Mouse (Mus musculus) hindbrain, embryonic 10.5 days (tissue): ENCODE measurements at regions not wholly inside any gene's neighbourhood (a gene's known extent, or its start where the extent isn't known, plus 50 kb on each side); places are given as distances from the start of the nearest gene placed in this dataset.

Source experiments
- DNase-seq: peaks from one replicate; pipeline ENCODE4 v3.0.0-alpha.2; 2017; ENCODE audit warnings: low spot score
- H3K27ac ChIP-seq: fragments of 300-500 bp; sonication (generic); 2 replicates; pipeline ENCODE4 v1.5.1; 2016; ENCODE audit warnings: mild to moderate bottlenecking, moderate library complexity
- H3K27me3 ChIP-seq: fragments of 300-500 bp; sonication (generic); 2 replicates; pipeline ENCODE4 v1.6.1; 2016; ENCODE audit warnings: mild to moderate bottlenecking; ENCODE audit not compliant: poor library complexity, insufficient read depth, severe bottlenecking
- H3K36me3 ChIP-seq: fragments of 300-500 bp; sonication (generic); 2 replicates; pipeline ENCODE4 v1.6.1; 2016; ENCODE audit warnings: mild to moderate bottlenecking, moderate library complexity
- H3K4me1 ChIP-seq: fragments of 300-500 bp; sonication (generic); replicated peaks from 2 replicates; pipeline ENCODE4 v1.6.1; 2016; ENCODE audit warnings: mild to moderate bottlenecking
- H3K4me3 ChIP-seq: fragments of 300-500 bp; sonication (generic); 2 replicates; pipeline ENCODE4 v1.5.1; 2016; ENCODE audit warnings: mild to moderate bottlenecking, moderate library complexity
- H3K9me3 ChIP-seq: fragments of 300-500 bp; sonication (generic); 2 replicates; pipeline ENCODE4 v1.6.1; 2016; ENCODE audit warnings: mild to moderate bottlenecking, moderate library complexity
- WGBS: fragments of 180-500 bp; shearing (Covaris S2); methylation state at CpG from one replicate; pipeline ENCODE4 v1.1.7; 2016; 5-methylcytosine and 5-hydroxymethylcytosine counted together

DNA sequence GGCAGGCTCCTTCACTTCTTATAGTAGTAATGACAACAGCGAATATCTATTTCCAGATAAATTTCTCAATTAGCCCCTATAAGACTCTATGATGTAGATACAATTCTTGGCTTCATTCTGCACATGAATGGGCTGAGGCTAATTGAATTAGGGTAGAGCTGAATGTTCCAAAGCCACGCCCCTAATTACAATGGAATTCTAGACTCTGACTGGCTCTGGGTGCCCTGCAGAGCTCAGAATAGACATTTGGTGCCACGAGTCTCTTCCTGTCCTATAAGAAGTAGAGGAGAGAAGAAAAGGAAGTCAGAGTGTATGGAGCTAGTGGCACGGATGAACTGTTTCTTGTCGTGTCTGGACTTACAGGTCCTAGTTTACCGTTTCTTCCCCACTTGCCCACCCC is 449.8 kb downstream of the 1810013L24Rik start:
- DNase-seq = no peak
- H3K27me3 ChIP-seq = no peaks in the 10 kb centered on the region
- no peaks in the 10 kb centered on the region for H3K36me3 ChIP-seq
- no peak overlapping the region for H3K4me3 ChIP-seq
- peak overlapping the region; percentile 80 for H3K27ac ChIP-seq
- 65% methylated on average over 6 of the region's 6 CpGs for WGBS
- no peaks in the 10 kb centered on the region for H3K9me3 ChIP-seq
- H3K4me1 ChIP-seq = peaks cover 32% of the 10 kb centered on the region

- H3K36me3 ChIP-seq = no peaks in the 10 kb centered on the region
- peak overlapping the region; percentile 80 for H3K27ac ChIP-seq
- no peaks in the 10 kb centered on the region for H3K27me3 ChIP-seq
- no peak overlapping the region for H3K4me3 ChIP-seq
- no peaks in the 10 kb centered on the region for H3K9me3 ChIP-seq
- WGBS = 59% methylated on average over 4 of the region's 4 CpGs
- no peak for DNase-seq
- peaks cover 25% of the 10 kb centered on the region for H3K4me1 ChIP-seq
Observed at GRCm38 (mm10) chr16:9280431-9280830, 450.5 kb downstream of the 1810013L24Rik start.

DNA sequence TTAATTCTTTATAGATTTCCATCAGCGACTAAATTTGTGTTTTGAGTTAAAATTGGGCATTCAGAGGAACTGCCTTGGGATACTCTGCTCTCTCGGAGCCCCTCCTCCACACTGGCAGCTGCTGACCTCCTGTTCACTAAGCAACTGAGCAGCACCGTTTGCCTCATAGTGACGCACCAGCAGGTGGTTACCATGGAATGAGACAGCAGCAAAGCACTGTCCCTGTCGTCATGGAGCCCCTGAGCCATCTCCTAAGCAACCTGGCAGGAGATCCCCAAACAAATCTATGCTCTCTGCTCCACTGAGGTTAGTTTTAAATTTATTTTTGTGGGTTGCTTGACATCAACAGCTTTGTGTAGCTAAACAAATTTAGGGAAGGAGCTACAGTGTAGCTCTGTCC is 451.0 kb downstream of the 1810013L24Rik start:
- 5% methylated on average over 5 of the region's 5 CpGs for WGBS
- Histone ChIP-seq H3K9me3 (no peaks in the 10 kb centered on the region), H3K27ac (peak overlapping the region; percentile 80), H3K36me3 (no peaks in the 10 kb centered on the region), H3K4me3 (no peak overlapping the region), H3K4me1 (peaks cover 25% of the 10 kb centered on the region), H3K27me3 (no peaks in the 10 kb centered on the region)
- DNase-seq = peak; percentile 73

DNA sequence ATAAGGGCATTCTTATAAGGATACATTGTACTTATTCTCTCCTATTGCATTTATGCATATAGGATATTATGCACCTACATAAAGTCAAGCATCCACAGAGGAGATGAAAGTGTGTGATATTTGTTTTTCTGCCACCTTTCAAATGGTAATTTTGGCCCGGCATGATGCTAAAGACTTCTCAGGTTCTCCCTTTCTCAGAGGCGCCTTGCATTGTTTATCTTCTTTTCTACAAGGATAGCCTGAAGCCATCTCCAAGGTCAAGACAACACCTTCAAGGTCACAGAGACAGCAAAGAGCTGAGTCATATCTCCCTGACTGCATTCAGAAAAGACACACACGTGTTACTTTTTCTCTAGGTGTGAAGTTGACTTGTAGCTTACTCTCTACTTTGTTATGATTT is 454.5 kb downstream of the 1810013L24Rik start:
- Histone ChIP-seq H3K4me1 (peaks cover 25% of the 10 kb centered on the region), H3K4me3 (no peak overlapping the region), H3K27ac (no peak overlapping the region), H3K36me3 (no peaks in the 10 kb centered on the region), H3K9me3 (no peaks in the 10 kb centered on the region), H3K27me3 (no peaks in the 10 kb centered on the region)
- WGBS = 43% methylated on average over 3 of the region's 3 CpGs
- no peak for DNase-seq

DNA sequence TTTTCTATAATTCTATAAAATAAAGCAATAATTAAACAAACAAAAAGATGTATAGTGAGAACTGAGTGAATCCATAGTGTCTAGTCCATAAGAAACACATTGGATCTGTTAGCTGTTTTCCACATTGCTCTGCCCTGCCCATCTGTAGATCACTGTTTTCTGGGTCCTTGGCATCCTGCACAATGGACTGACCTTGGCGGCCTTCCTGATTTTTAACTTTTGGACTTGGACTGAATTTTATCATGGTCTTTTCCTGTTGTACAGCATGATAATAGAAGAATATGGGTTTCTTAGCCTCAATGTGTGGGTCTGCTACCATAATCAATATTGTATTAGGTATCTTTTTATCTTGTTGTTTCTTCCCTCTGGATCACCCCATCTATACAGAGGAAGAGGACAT is 456.0 kb downstream of the 1810013L24Rik start:
- Histone ChIP-seq H3K36me3 (no peaks in the 10 kb centered on the region), H3K4me3 (no peak overlapping the region), H3K27ac (no peak overlapping the region), H3K9me3 (no peaks in the 10 kb centered on the region), H3K27me3 (no peaks in the 10 kb centered on the region), H3K4me1 (peaks cover 15% of the 10 kb centered on the region)
- no peak for DNase-seq
- 95% methylated on average over 1 of the region's 1 CpGs for WGBS

- 88% methylated on average over 6 of the region's 6 CpGs for WGBS
- no peak for DNase-seq
- no peak overlapping the region for H3K27ac ChIP-seq
- H3K36me3 ChIP-seq = no peaks in the 10 kb centered on the region
- peaks cover 12% of the 10 kb centered on the region for H3K4me1 ChIP-seq
- H3K9me3 ChIP-seq = no peaks in the 10 kb centered on the region
- no peaks in the 10 kb centered on the region for H3K27me3 ChIP-seq
- H3K4me3 ChIP-seq = no peak overlapping the region
Observed at GRCm38 (mm10) chr16:9287557-9287956, 457.7 kb downstream of the 1810013L24Rik start.

GRCm38 (mm10) chr16:9291356-9292020 is 461.6 kb downstream of the 1810013L24Rik start:
- no peaks in the 10 kb centered on the region for H3K27me3 ChIP-seq
- 62% methylated on average over 4 of the region's 4 CpGs for WGBS
- no peak for DNase-seq

GRCm38 (mm10) chr16:9303134-9303533 is 473.2 kb downstream of the 1810013L24Rik start:
- Histone ChIP-seq H3K27me3 (no peaks in the 10 kb centered on the region), H3K36me3 (no peaks in the 10 kb centered on the region), H3K4me3 (no peak overlapping the region), H3K27ac (no peak overlapping the region), H3K4me1 (no peaks in the 10 kb centered on the region), H3K9me3 (no peaks in the 10 kb centered on the region)
- no peak for DNase-seq
- WGBS = 85% methylated on average over 4 of the region's 4 CpGs

More at GRCm38 (mm10) chr16:9291356-9292020, 461.6 kb downstream of the 1810013L24Rik start:
- no peaks in the 10 kb centered on the region for H3K36me3 ChIP-seq
- H3K4me3 ChIP-seq = no peak overlapping the region
- peaks cover 9% of the 10 kb centered on the region for H3K4me1 ChIP-seq
- H3K27ac ChIP-seq = no peak overlapping the region
- no peaks in the 10 kb centered on the region for H3K9me3 ChIP-seq

DNA sequence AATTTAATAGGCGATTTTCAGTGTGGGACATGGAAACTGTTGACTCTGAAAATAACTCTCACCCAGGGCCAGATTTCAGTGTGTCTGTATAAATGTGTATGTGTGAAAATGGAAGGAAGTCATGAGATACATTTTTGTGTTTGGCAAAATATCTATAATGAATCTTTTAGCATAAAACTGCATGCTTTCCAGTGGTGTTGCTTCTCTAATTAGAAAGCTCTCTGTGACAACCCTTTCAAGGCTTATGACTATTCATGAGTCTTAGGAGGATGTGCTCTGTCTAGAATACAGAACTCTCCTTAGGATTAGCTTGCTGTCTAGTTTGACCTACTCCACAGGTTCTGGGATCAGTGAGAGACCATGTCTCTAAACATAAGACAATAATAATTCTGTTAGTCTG is 474.2 kb downstream of the 1810013L24Rik start:
- Histone ChIP-seq H3K27me3 (no peaks in the 10 kb centered on the region), H3K36me3 (no peaks in the 10 kb centered on the region), H3K4me3 (no peak overlapping the region), H3K27ac (no peak overlapping the region), H3K4me1 (no peaks in the 10 kb centered on the region), H3K9me3 (no peaks in the 10 kb centered on the region)
- DNase-seq = no peak
- WGBS = 87% methylated on average over 1 of the region's 1 CpGs

- no peaks in the 10 kb centered on the region for H3K9me3 ChIP-seq
- no peak overlapping the region for H3K4me3 ChIP-seq
- H3K27me3 ChIP-seq = no peaks in the 10 kb centered on the region
- H3K27ac ChIP-seq = no peak overlapping the region
- H3K36me3 ChIP-seq = no peaks in the 10 kb centered on the region
- DNase-seq = no peak
- H3K4me1 ChIP-seq = no peaks in the 10 kb centered on the region
- WGBS = 48% methylated on average over 1 of the region's 1 CpGs
Observed at GRCm38 (mm10) chr16:9310744-9311143, 480.8 kb downstream of the 1810013L24Rik start.

- Histone ChIP-seq H3K27me3 (no peaks in the 10 kb centered on the region), H3K4me1 (no peaks in the 10 kb centered on the region), H3K4me3 (no peak overlapping the region), H3K9me3 (no peaks in the 10 kb centered on the region), H3K36me3 (no peaks in the 10 kb centered on the region), H3K27ac (no peak overlapping the region)
- 100% methylated on average over 1 of the region's 1 CpGs for WGBS
- DNase-seq = no peak
Observed at GRCm38 (mm10) chr16:9335626-9336025, 505.7 kb downstream of the 1810013L24Rik start.

- Histone ChIP-seq H3K4me1 (no peaks in the 10 kb centered on the region), H3K4me3 (no peak overlapping the region), H3K27me3 (no peaks in the 10 kb centered on the region), H3K9me3 (no peaks in the 10 kb centered on the region), H3K36me3 (no peaks in the 10 kb centered on the region), H3K27ac (no peak overlapping the region)
- WGBS = 80% methylated on average over 6 of the region's 6 CpGs
- DNase-seq = no peak
Observed at GRCm38 (mm10) chr16:9336063-9336462, 506.2 kb downstream of the 1810013L24Rik start.

DNA sequence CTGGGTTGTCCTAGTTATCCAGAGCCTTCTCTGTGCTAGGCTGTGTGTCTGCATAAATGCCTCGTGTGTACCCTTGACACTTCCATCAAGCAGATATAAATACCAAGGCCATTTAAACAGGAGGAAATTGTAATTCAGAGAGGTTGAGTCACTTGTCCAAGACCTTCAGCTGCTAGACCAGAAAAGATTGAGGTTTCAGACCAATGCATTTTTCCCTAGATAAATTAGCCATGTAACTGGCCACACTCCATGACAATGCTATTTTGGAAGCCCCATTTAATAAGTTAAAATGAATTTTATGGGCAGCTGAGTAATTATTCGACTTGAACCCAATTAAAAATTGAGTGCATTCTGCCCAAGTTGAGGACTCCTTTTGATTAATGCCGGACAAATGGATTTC is 509.6 kb downstream of the 1810013L24Rik start:
- Histone ChIP-seq H3K4me3 (no peak overlapping the region), H3K27me3 (no peaks in the 10 kb centered on the region), H3K36me3 (no peaks in the 10 kb centered on the region), H3K9me3 (no peaks in the 10 kb centered on the region), H3K27ac (no peak overlapping the region), H3K4me1 (peaks cover 9% of the 10 kb centered on the region; the same call in 1 of the 2 replicates)
- 77% methylated on average over 3 of the region's 3 CpGs for WGBS
- no peak for DNase-seq

DNA sequence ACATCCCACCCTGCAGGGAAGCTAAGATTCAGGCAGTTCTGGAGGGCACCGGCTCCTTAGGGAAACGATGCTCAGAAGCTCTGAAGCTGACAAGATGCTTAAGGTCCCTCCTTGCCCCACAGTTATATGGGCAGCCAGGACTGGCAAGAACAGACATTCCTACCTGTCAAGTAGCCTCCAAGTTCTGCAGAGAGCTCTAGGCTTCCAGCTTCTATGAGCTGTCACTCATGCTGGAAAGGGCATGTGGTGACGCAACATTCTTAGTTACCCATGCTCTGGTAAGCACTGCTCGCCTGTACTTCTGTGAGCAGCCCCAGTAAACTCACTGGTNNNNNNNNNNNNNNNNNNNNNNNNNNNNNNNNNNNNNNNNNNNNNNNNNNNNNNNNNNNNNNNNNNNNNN is 511.3 kb downstream of the 1810013L24Rik start:
- no peak for DNase-seq
- Histone ChIP-seq H3K4me3 (no peak overlapping the region), H3K27me3 (no peaks in the 10 kb centered on the region), H3K36me3 (no peaks in the 10 kb centered on the region), H3K27ac (no peak overlapping the region), H3K9me3 (no peaks in the 10 kb centered on the region), H3K4me1 (peaks cover 9% of the 10 kb centered on the region; the same call in 1 of the 2 replicates)
- 84% methylated on average over 4 of the region's 4 CpGs for WGBS
